Mouse (Mus musculus) intestine, embryonic 15.5 days (tissue): Measurements from ENCODE around the gene Tspan14. TPM values are rescaled to one million over a fixed set of nuclear protein-coding genes. Genes with fewer than 3 reads are reported as not detected.
A peak's percentile ranks its signal among the peaks of the same experiment; 100 is the strongest.

Source experiments
- ATAC-seq: fragments of 200-750 bp; cut with Nextera tagmentation; 2 replicates; pipeline ENCODE4 v1.8.0; 2017; ENCODE audit warnings: moderate TSS enrichment, moderate library complexity
- H3K27ac ChIP-seq: fragments of 300-500 bp; sonication (generic); 2 replicates; pipeline ENCODE4 v1.5.1; 2015; ENCODE audit warnings: mild to moderate bottlenecking, inconsistent platforms
- H3K27me3 ChIP-seq: fragments of 300-500 bp; sonication (generic); replicated peaks from 2 replicates; pipeline ENCODE4 v1.6.1; 2015; ENCODE audit warnings: inconsistent platforms
- H3K36me3 ChIP-seq: fragments of 300-500 bp; sonication (generic); 2 replicates; pipeline ENCODE4 v1.6.1; 2015; ENCODE audit warnings: inconsistent platforms
- H3K4me1 ChIP-seq: fragments of 300-500 bp; sonication (generic); replicated peaks from 2 replicates; pipeline ENCODE4 v1.6.1; 2015; ENCODE audit warnings: inconsistent platforms
- H3K4me2 ChIP-seq: fragments of 300-500 bp; sonication (generic); replicated peaks from 2 replicates; pipeline ENCODE4 v1.6.1; 2015; ENCODE audit warnings: mild to moderate bottlenecking, inconsistent platforms
- H3K4me3 ChIP-seq: fragments of 300-500 bp; sonication (generic); replicated peaks from 2 replicates; pipeline ENCODE4 v1.5.1; 2015; ENCODE audit warnings: inconsistent platforms
- H3K9ac ChIP-seq: fragments of 300-500 bp; sonication (generic); 2 replicates; pipeline ENCODE4 v1.6.1; 2015; ENCODE audit warnings: inconsistent platforms
- H3K9me3 ChIP-seq: fragments of 300-500 bp; sonication (generic); 2 replicates; pipeline ENCODE4 v1.6.1; 2016; ENCODE audit warnings: inconsistent platforms
- WGBS: fragments of 180-500 bp; shearing (Covaris S2); methylation state at CpG from one replicate; pipeline ENCODE4 v1.1.7; 2015; 5-methylcytosine and 5-hydroxymethylcytosine counted together
- polyA plus RNA-seq: library from polyadenylated mRNA; unstranded; fragments of >200 nt; fragmentation: Nextera tagmentation; extraction: Ambion mirVana; gene quantifications from 2 replicates; pipeline ENCODE4 v1.2.1, GENCODE M21; 2015

Tspan14 gene
- polyA plus RNA-seq, 1 experiment from 2014 or later: 56.8 TPM

- Histone ChIP-seq H3K9ac (no peak overlapping the region), H3K4me2 (no peak overlapping the region), H3K4me3 (no peak overlapping the region), H3K36me3 (no peaks in the 10 kb centered on the region), H3K9me3 (no peaks in the 10 kb centered on the region), H3K27me3 (no peaks in the 10 kb centered on the region), H3K27ac (no peak overlapping the region), H3K4me1 (peaks cover 17% of the 10 kb centered on the region; the same call in 1 of the 2 replicates)
- ATAC-seq: no peak
- WGBS: 89% methylated on average over 5 of the region's 5 CpGs
Observed at GRCm38 (mm10) chr14:41001576-41001975, 35.0 kb upstream of the Tspan14 start.

DNA sequence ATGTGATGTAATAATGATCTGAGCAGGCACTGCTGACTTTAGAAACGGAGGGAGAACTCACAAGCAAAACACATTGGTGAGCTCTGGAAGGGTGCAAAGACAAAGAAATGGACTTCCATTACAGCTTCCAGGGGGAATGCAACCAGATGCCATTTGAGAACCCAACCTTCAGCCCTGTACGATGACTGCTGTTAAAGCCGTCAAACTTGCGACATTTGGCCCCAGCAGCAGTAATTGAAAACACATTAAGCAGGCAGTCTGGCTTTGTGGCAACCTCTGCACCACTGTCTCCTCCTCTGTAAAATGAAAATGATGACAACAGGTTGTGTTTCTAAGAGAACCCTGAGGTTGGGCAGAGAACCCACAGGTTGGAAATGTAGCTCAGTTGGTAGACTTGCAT lies 34.2 kb upstream of the Tspan14 start:
- WGBS: 77% methylated on average over 4 of the region's 4 CpGs
- no peak for ATAC-seq
- no peak overlapping the region for H3K4me2 ChIP-seq

DNA sequence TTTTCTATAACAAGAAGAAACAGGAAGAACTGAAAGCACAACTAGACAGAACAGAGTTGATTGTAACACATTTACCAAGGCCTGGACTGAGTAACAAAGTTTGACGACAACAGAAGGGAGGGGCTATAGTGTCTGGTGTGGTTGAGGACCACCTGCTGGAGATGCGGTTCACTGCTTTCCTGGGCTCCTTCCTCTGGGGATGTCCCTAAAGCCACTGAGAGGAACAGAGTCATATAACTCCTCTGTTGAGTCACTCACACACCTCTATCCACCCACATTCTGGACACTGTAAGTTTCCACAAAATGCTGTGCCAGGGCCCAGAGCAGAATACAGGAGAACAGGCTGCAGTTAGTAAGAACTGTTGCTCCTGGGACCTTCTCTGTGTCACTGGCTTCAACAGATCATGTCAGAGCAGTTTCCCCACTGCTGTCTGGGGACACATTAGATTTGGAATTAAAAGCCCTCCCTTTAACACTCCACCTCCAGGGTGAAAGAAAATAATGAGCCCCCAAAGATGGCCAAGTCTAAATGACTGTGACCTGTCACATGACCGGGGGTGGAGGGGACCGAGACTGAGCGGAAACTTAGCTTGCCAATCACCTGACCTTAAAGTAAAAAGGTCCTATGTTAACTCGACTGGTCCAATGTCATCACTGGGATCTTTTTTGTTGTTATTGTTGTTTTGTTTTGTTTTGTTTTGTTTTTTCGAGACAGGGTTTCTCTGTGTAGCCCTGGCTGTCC lies 33.5 kb upstream of the Tspan14 start:
- no peak for ATAC-seq
- Histone ChIP-seq H3K9me3 (no peaks in the 10 kb centered on the region), H3K27ac (no peak overlapping the region), H3K9ac (no peak overlapping the region), H3K4me2 (no peak overlapping the region), H3K36me3 (no peaks in the 10 kb centered on the region), H3K4me3 (no peak overlapping the region), H3K4me1 (peaks cover 14% of the 10 kb centered on the region; the same call in 1 of the 2 replicates), H3K27me3 (no peaks in the 10 kb centered on the region)
- WGBS: 83% methylated on average over 7 of the region's 7 CpGs

More for the DNA sequence above, 34.2 kb upstream of the Tspan14 start:
- Histone ChIP-seq H3K4me1 (peaks cover 15% of the 10 kb centered on the region; the same call in 1 of the 2 replicates), H3K9ac (no peak overlapping the region), H3K27me3 (no peaks in the 10 kb centered on the region), H3K36me3 (no peaks in the 10 kb centered on the region), H3K4me3 (no peak overlapping the region), H3K9me3 (no peaks in the 10 kb centered on the region), H3K27ac (no peak overlapping the region)

DNA sequence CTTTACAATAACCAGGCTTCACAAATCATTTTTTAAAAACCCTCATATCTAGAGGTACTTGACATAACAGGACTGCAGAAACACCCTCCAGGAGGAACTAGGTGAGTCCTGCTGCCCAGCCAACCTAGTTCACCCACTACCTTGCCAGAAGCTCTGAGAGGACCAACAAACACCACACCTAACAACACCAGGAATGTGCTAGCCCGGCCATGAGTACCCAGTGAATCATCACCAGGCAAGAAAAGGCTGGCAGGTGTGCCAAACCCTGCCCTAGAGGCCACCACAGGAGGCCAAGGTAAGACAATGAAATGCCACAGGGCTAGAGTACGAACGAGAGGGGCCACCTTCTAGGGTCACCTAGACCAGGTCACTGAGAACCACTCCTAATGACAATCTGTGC lies 29.6 kb upstream of the Tspan14 start:
- ATAC-seq: no peak
- no peaks in the 10 kb centered on the region for H3K36me3 ChIP-seq
- no peak overlapping the region for H3K27ac ChIP-seq
- H3K9me3 ChIP-seq: no peaks in the 10 kb centered on the region
- H3K27me3 ChIP-seq: no peaks in the 10 kb centered on the region
- no peak overlapping the region for H3K4me2 ChIP-seq
- 83% methylated on average over 3 of the region's 3 CpGs for WGBS
- H3K4me3 ChIP-seq: no peak overlapping the region
- H3K4me1 ChIP-seq: peaks cover 9% of the 10 kb centered on the region
- H3K9ac ChIP-seq: no peak overlapping the region

DNA sequence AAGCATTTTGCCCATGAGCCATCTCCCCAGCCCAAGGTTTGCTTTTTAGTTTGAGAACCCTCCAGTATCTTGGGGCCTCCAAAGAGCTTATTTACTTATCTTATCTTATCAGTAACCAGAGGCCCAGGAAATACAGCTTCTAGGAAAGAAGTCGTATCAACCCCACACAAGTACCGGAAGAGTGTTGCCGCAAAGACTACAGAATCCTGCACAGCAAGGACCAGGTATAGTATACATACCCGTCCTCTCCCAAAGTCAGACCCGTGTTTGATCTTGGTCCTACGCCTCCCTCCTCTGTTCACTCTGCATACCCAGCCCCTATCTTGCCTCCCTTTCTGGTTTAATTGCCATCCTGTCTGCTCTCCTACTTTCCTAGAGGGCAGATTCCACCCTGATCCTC lies 25.9 kb upstream of the Tspan14 start:
- H3K9ac ChIP-seq: no peak overlapping the region
- peak overlapping the region; percentile 41; the same call in 1 of the 2 replicates for H3K27ac ChIP-seq
- 43% methylated on average over 6 of the region's 6 CpGs for WGBS
- peaks cover 9% of the 10 kb centered on the region for H3K4me1 ChIP-seq
- H3K36me3 ChIP-seq: no peaks in the 10 kb centered on the region
- ATAC-seq: peak; percentile 86
- no peaks in the 10 kb centered on the region for H3K9me3 ChIP-seq
- H3K4me2 ChIP-seq: peak overlapping the region; percentile 30; the same call in 1 of the 2 replicates
- no peaks in the 10 kb centered on the region for H3K27me3 ChIP-seq
- no peak overlapping the region for H3K4me3 ChIP-seq

DNA sequence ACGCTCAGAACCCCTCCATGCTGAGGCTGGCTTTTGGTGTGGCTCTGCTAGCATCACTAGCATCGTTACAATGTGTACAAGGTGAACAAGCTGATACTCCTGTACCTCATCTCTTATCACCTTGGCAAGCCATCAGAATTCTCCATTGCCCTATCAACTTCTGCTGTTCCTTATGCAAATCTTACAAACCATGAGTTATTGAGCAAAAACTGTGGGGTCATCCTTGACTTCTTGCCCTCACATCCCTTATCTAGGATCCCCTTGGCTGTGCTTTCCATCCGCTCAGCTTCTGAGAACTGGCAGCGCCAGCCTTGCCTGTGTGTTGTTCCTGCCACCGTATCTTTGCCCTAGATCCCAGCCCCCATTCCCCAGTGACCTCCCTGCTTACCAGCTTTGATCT lies 22.2 kb upstream of the Tspan14 start:
- H3K4me2 ChIP-seq: no peak overlapping the region
- H3K9me3 ChIP-seq: no peaks in the 10 kb centered on the region
- 83% methylated on average over 5 of the region's 5 CpGs for WGBS
- H3K36me3 ChIP-seq: no peaks in the 10 kb centered on the region
- H3K4me3 ChIP-seq: no peak overlapping the region
- H3K9ac ChIP-seq: no peak overlapping the region
- no peaks in the 10 kb centered on the region for H3K27me3 ChIP-seq
- H3K27ac ChIP-seq: no peak overlapping the region
- H3K4me1 ChIP-seq: peaks cover 9% of the 10 kb centered on the region
- ATAC-seq: no peak

GRCm38 (mm10) chr14:40987184-40987583 lies 20.6 kb upstream of the Tspan14 start:
- Histone ChIP-seq H3K9ac (no peak overlapping the region), H3K4me1 (0 out of 2 replicates have a peak, but pooled peaks cover 3% of the 10 kb centered on the region), H3K9me3 (no peaks in the 10 kb centered on the region), H3K4me3 (no peak overlapping the region), H3K27ac (no peak overlapping the region), H3K36me3 (no peaks in the 10 kb centered on the region), H3K27me3 (no peaks in the 10 kb centered on the region), H3K4me2 (no peak overlapping the region)
- no peak for ATAC-seq
- 74% methylated on average over 2 of the region's 2 CpGs for WGBS

- H3K9me3 ChIP-seq: no peaks in the 10 kb centered on the region
- H3K4me1 ChIP-seq: no peaks in the 10 kb centered on the region
- no peak overlapping the region for H3K27ac ChIP-seq
- WGBS: 75% methylated on average over 4 of the region's 4 CpGs
- no peak overlapping the region for H3K9ac ChIP-seq
- H3K4me2 ChIP-seq: no peak overlapping the region
- H3K27me3 ChIP-seq: no peaks in the 10 kb centered on the region
- H3K4me3 ChIP-seq: no peak overlapping the region
- ATAC-seq: no peak
- H3K36me3 ChIP-seq: no peaks in the 10 kb centered on the region
Observed at GRCm38 (mm10) chr14:40985635-40986034, 19.0 kb upstream of the Tspan14 start.

DNA sequence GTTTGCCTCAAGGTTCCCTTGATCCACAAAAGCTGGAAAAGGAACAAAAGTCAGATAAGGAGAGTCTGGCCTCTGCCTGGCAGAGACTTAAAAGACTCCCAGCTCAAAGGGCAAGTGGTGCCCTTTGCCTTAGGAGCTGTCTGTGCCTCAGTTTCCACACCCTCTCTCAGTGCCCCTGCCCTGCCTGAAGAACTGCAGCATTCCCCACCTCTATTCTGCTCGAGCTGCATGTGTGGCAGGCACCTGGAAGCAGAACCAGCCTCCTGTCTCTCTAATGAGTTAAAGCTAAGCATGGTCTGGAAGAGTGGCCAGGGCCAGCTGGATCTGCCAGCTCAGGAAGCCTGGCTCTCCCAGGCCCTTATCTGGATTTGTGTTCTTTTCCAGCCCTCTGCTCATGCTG lies 13.1 kb upstream of the Tspan14 start:
- Histone ChIP-seq H3K9me3 (no peaks in the 10 kb centered on the region), H3K27ac (no peak overlapping the region), H3K27me3 (no peaks in the 10 kb centered on the region), H3K4me2 (no peak overlapping the region), H3K36me3 (no peaks in the 10 kb centered on the region), H3K4me1 (no peaks in the 10 kb centered on the region), H3K4me3 (no peak overlapping the region), H3K9ac (no peak overlapping the region)
- peak; percentile 22; the same call in 1 of the 2 replicates for ATAC-seq
- 42% methylated on average over 1 of the region's 1 CpGs for WGBS

DNA sequence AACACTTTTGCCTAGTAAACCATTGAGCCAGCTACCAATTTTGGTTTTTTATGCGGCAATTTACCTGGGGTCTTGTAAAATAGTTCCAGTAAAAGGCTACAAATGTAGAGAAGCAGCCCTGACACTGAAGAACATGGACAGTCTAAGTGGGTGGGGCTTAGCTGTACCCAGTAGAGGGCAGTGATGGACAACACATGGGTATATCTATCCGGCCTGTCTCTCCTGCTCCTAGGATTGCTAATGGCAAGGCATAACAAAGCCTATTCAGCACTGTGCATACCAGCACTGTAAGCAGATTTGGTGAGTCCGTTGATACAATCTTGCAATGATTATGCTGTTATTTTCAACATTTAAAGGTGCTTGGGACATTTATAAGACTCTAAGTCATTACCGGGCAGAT lies 12.4 kb upstream of the Tspan14 start:
- Histone ChIP-seq H3K4me2 (no peak overlapping the region), H3K36me3 (no peaks in the 10 kb centered on the region), H3K4me3 (no peak overlapping the region), H3K9me3 (no peaks in the 10 kb centered on the region), H3K27ac (no peak overlapping the region), H3K9ac (no peak overlapping the region), H3K4me1 (no peaks in the 10 kb centered on the region), H3K27me3 (no peaks in the 10 kb centered on the region)
- 44% methylated on average over 4 of the region's 4 CpGs for WGBS
- peak; percentile 91 for ATAC-seq

DNA sequence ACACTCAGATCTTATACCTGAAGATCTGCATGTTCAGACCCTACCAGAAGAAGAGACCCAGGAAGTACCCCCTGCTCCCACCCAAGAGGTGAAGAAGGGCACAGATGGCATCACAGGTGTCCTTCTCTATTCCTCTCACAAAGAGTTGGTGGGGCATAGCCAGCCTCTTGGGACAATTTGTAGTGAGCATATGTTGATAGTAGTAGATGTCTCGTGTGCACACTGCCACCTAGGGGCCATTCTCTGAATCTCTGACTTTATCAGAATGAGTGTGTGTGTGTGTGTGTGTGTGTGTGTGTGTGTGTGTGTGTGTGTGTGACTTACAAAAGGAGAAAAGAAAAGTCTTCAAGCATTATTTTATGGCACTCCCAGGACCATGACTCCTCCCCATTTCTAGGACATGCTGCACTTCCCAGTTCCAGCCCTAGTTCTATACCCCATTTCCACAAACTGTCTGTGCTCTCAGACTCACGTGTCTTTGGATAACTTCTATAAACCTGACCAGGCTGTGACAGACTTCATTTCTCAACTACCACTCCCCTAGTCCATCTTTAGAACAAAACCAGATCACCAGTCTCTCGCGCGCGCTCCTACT lies 8.6 kb upstream of the Tspan14 start:
- H3K9me3 ChIP-seq: no peaks in the 10 kb centered on the region
- H3K4me3 ChIP-seq: no peak overlapping the region
- H3K4me1 ChIP-seq: no peaks in the 10 kb centered on the region
- H3K4me2 ChIP-seq: no peak overlapping the region
- no peaks in the 10 kb centered on the region for H3K27me3 ChIP-seq
- H3K36me3 ChIP-seq: no peaks in the 10 kb centered on the region
- 73% methylated on average over 6 of the region's 6 CpGs for WGBS
- H3K9ac ChIP-seq: no peak overlapping the region
- H3K27ac ChIP-seq: no peak overlapping the region
- ATAC-seq: peak; percentile 67

GRCm38 (mm10) chr14:40968051-40968450 lies 1.4 kb upstream of the Tspan14 start:
- Histone ChIP-seq H3K36me3 (no peaks in the 10 kb centered on the region), H3K9ac (no peak overlapping the region), H3K27ac (no peak overlapping the region), H3K4me3 (no peak overlapping the region), H3K4me1 (peaks cover 24% of the 10 kb centered on the region), H3K27me3 (no peaks in the 10 kb centered on the region), H3K4me2 (peak overlapping the region; percentile 61), H3K9me3 (no peaks in the 10 kb centered on the region)
- WGBS: 100% methylated on average over 2 of the region's 2 CpGs
- no peak for ATAC-seq

DNA sequence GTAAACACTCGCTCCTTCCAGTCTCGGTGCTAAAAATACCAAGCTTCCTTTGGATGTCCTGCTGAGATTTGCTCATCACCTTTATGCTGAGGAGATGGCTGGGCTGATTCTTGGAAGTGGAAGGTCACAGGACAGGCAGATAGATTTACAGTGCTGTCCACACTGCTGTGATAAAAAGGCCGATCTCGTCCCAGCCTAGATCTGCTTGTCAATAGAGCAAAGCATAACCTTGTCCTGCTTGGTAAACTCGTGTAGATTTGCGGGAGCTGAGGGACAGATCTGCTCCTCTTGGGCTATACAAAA lies 942 bp upstream of the Tspan14 start:
- Histone ChIP-seq H3K9ac (peak overlapping the region; percentile 31; the same call in 1 of the 2 replicates), H3K4me1 (peaks cover 29% of the 10 kb centered on the region)
- ATAC-seq: no peak

More for the DNA sequence above, 942 bp upstream of the Tspan14 start:
- Histone ChIP-seq H3K27ac (peak overlapping the region; percentile 66; the same call in 1 of the 2 replicates), H3K36me3 (no peaks in the 10 kb centered on the region), H3K27me3 (no peaks in the 10 kb centered on the region), H3K4me3 (peak overlapping the region; percentile 76), H3K9me3 (no peaks in the 10 kb centered on the region), H3K4me2 (peak overlapping the region; percentile 61)
- WGBS: 10% methylated on average over 6 of the region's 6 CpGs
